Mouse (Mus musculus) heart, postnatal 0 days (tissue): ENCODE data around the gene Fndc1. TPM values are rescaled to one million over a fixed set of nuclear protein-coding genes. Genes with fewer than 3 reads are reported as not detected.

Experiments used
- ATAC-seq: fragments of 200-750 bp; cut with Nextera tagmentation; 2 replicates; pipeline ENCODE4 v1.8.0; 2017; ENCODE audit warnings: low read depth, moderate number of reproducible peaks, moderate library complexity; ENCODE audit not compliant: insufficient read depth
- DNase-seq: peaks from one replicate; pipeline ENCODE4 v3.0.0-alpha.2; 2016; ENCODE audit warnings: low spot score
- H3K27ac ChIP-seq: fragments of 300-500 bp; sonication (generic); 2 replicates; pipeline ENCODE4 v1.5.1; 2014; ENCODE audit warnings: low read depth, mild to moderate bottlenecking
- H3K27me3 ChIP-seq: fragments of 300-500 bp; sonication (generic); 2 replicates; pipeline ENCODE4 v1.6.1; 2014; ENCODE audit warnings: low read length, mixed read lengths; ENCODE audit not compliant: control insufficient read depth, insufficient read depth
- H3K36me3 ChIP-seq: fragments of 300-500 bp; sonication (generic); replicated peaks from 2 replicates; pipeline ENCODE4 v1.6.1; 2014; ENCODE audit warnings: low read length, mixed read lengths; ENCODE audit not compliant: control insufficient read depth, insufficient read depth
- H3K4me1 ChIP-seq: fragments of 300-500 bp; sonication (generic); 2 replicates; pipeline ENCODE4 v1.6.1; 2014; ENCODE audit warnings: antibody characterized with exemption; ENCODE audit not compliant: control insufficient read depth, insufficient read depth
- H3K4me2 ChIP-seq: fragments of 300-500 bp; sonication (generic); 2 replicates; pipeline ENCODE4 v1.6.1; 2014; ENCODE audit warnings: low read depth, mild to moderate bottlenecking, low read length, moderate library complexity
- H3K4me3 ChIP-seq: fragments of 300-500 bp; sonication (generic); 2 replicates; pipeline ENCODE4 v1.5.1; 2014; ENCODE audit warnings: low read depth, low read length
- H3K9ac ChIP-seq: fragments of 300-500 bp; sonication (generic); replicated peaks from 2 replicates; pipeline ENCODE4 v1.6.1; 2014; ENCODE audit warnings: low read depth, low read length, mixed read lengths
- H3K9me3 ChIP-seq: fragments of 300-500 bp; sonication (generic); replicated peaks from 2 replicates; pipeline ENCODE4 v1.6.1; 2016; ENCODE audit warnings: low read length; ENCODE audit not compliant: control insufficient read depth
- CTCF ChIP-seq: IDR thresholded peaks from 2 replicates; pipeline ENCODE4 v1.5.1; 2016; ENCODE audit warnings: antibody characterized with exemption, control low read depth, low read depth
- EP300 ChIP-seq: IDR thresholded peaks from 2 replicates; pipeline ENCODE4 v1.6.1; 2016; ENCODE audit warnings: antibody characterized with exemption, low read depth
- WGBS: fragments of 180-500 bp; shearing (Covaris S2); extraction: QIAGEN DNeasy Blood & Tissue Kit; methylation state at CpG from one replicate; pipeline ENCODE4 v1.1.7; 2014; 5-methylcytosine and 5-hydroxymethylcytosine counted together
- polyA plus RNA-seq: library from polyadenylated mRNA; unstranded; fragments of >200 nt; fragmentation: Nextera tagmentation; extraction: Ambion mirVana; gene quantifications from 2 replicates; pipeline ENCODE4 v1.2.1, GENCODE M21; 2015
- total RNA-seq: library from RNA; depleted of rRNA; stranded (reverse); fragments of >200 nt; gene quantifications from 2 replicates; pipeline ENCODE4 v1.2.3, GENCODE M21; 2014; ENCODE audit warnings: low replicate concordance

The Fndc1 gene
- total and polyA plus RNA-seq, 2 experiments from 2014 or later = 22.1 to 30.5 TPM

GRCm38 (mm10) chr17:7740988-7741387 lies 86.1 kb downstream of the Fndc1 start:
- no peak for ATAC-seq
- TF ChIP-seq CTCF (no peak), EP300 (no peak)
- WGBS = 12% methylated on average over 2 of the region's 2 CpGs

GRCm38 (mm10) chr17:7722991-7723390 lies 104.1 kb downstream of the Fndc1 start:
- no peaks in the 10 kb centered on the region for H3K9me3 ChIP-seq
- no peaks in the 10 kb centered on the region for H3K36me3 ChIP-seq
- no peak overlapping the region for H3K27ac ChIP-seq
- DNase-seq (no peak), ATAC-seq (no peak)
- TF ChIP-seq CTCF (no peak), EP300 (no peak)
- no peak overlapping the region for H3K4me3 ChIP-seq
- WGBS = 82% methylated on average over 4 of the region's 4 CpGs
- no peak overlapping the region for H3K9ac ChIP-seq
- no peaks in the 10 kb centered on the region for H3K27me3 ChIP-seq
- no peak overlapping the region for H3K4me2 ChIP-seq
- H3K4me1 ChIP-seq = no peaks in the 10 kb centered on the region

More at GRCm38 (mm10) chr17:7740988-7741387, 86.1 kb downstream of the Fndc1 start:
- no peaks in the 10 kb centered on the region for H3K9me3 ChIP-seq
- H3K4me2 ChIP-seq = no peak overlapping the region
- no peaks in the 10 kb centered on the region for H3K4me1 ChIP-seq
- H3K27me3 ChIP-seq = no peaks in the 10 kb centered on the region
- no peak overlapping the region for H3K9ac ChIP-seq
- no peak overlapping the region for H3K27ac ChIP-seq
- no peaks in the 10 kb centered on the region for H3K36me3 ChIP-seq
- no peak overlapping the region for H3K4me3 ChIP-seq
- DNase-seq = no peak

GRCm38 (mm10) chr17:7718886-7719285 lies 108.2 kb downstream of the Fndc1 start:
- WGBS = 39% methylated on average over 1 of the region's 1 CpGs
- no peak overlapping the region for H3K27ac ChIP-seq
- no peak for DNase-seq
- H3K36me3 ChIP-seq = no peaks in the 10 kb centered on the region
- H3K9ac ChIP-seq = no peak overlapping the region
- no peaks in the 10 kb centered on the region for H3K9me3 ChIP-seq
- H3K4me2 ChIP-seq = no peak overlapping the region
- no peak for TF ChIP-seq EP300
- no peak for TF ChIP-seq CTCF
- H3K4me3 ChIP-seq = no peak overlapping the region
- no peak for ATAC-seq
- H3K4me1 ChIP-seq = no peaks in the 10 kb centered on the region
- no peaks in the 10 kb centered on the region for H3K27me3 ChIP-seq

GRCm38 (mm10) chr17:7717945-7718344 lies 109.2 kb downstream of the Fndc1 start:
- no peak overlapping the region for H3K4me2 ChIP-seq
- no peaks in the 10 kb centered on the region for H3K4me1 ChIP-seq
- no peak overlapping the region for H3K9ac ChIP-seq
- WGBS = 79% methylated on average over 6 of the region's 6 CpGs
- no peaks in the 10 kb centered on the region for H3K27me3 ChIP-seq
- DNase-seq = no peak
- H3K9me3 ChIP-seq = no peaks in the 10 kb centered on the region
- H3K36me3 ChIP-seq = no peaks in the 10 kb centered on the region
- TF ChIP-seq EP300 = no peak
- no peak for TF ChIP-seq CTCF
- no peak overlapping the region for H3K27ac ChIP-seq
- H3K4me3 ChIP-seq = no peak overlapping the region
- ATAC-seq = no peak

- H3K9me3 ChIP-seq = no peaks in the 10 kb centered on the region
- no peak overlapping the region for H3K27ac ChIP-seq
- WGBS = 45% methylated on average over 2 of the region's 2 CpGs
- peak; percentile 63; the same call in 1 of the 2 replicates for ATAC-seq
- TF ChIP-seq CTCF = no peak
- no peak for TF ChIP-seq EP300
- no peaks in the 10 kb centered on the region for H3K27me3 ChIP-seq
- no peaks in the 10 kb centered on the region for H3K36me3 ChIP-seq
- no peak overlapping the region for H3K4me3 ChIP-seq
- H3K4me1 ChIP-seq = no peaks in the 10 kb centered on the region
- no peak overlapping the region for H3K4me2 ChIP-seq
- H3K9ac ChIP-seq = no peak overlapping the region
- peak; percentile 30 for DNase-seq
Observed at GRCm38 (mm10) chr17:7713020-7713419, 114.1 kb downstream of the Fndc1 start.

GRCm38 (mm10) chr17:7707073-7707472 lies 120.0 kb downstream of the Fndc1 start:
- H3K4me3 ChIP-seq = no peak overlapping the region
- TF ChIP-seq CTCF = no peak
- no peak for TF ChIP-seq EP300
- whole genome bisulfite sequencing = 48% methylated on average over 4 of the region's 4 CpGs
- H3K36me3 ChIP-seq = no peaks in the 10 kb centered on the region
- H3K27me3 ChIP-seq = no peaks in the 10 kb centered on the region
- H3K27ac ChIP-seq = no peak overlapping the region
- H3K9ac ChIP-seq = no peak overlapping the region
- no peaks in the 10 kb centered on the region for H3K9me3 ChIP-seq
- no peak for DNase-seq
- H3K4me2 ChIP-seq = no peak overlapping the region
- no peaks in the 10 kb centered on the region for H3K4me1 ChIP-seq
- ATAC-seq = no peak
